Mouse (Mus musculus) layer of hippocampus, adult 9-10 months (tissue): ENCODE measurements at regions not wholly inside any gene's neighbourhood (a gene's known extent, or its start where the extent isn't known, plus 50 kb on each side); places are given as distances from the start of the nearest gene placed in this dataset.
"Not testable (repeated sequence)": the region's sequence is repeated elsewhere in the genome, so short reads cannot be mapped to it uniquely, and the experiment has no call there.

Experiments used
- DNase-seq: peaks from one replicate; pipeline ENCODE4 v3.0.0; 2022; ENCODE audit warnings: low spot score

DNA sequence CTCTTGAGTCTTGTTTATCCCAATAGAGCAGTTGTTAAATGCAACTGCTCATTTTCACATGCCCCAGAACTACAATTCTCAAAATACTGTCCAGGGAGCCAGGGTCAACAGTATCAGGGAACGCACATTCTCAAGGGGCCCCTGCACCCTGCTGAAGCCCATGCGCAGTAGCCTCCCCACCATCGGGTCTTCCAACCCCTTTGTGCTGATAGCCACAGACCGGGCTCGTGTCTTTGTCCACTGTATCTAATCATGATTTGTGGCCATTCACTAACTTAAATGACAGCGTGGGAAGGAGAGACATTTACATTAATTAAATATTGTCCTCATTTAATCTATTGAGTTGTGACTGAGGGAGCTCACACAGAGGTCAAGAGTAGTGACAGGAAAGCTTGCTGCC lies 260.0 kb upstream of the Nr5a2 start:
- DNase-seq = no peak

DNA sequence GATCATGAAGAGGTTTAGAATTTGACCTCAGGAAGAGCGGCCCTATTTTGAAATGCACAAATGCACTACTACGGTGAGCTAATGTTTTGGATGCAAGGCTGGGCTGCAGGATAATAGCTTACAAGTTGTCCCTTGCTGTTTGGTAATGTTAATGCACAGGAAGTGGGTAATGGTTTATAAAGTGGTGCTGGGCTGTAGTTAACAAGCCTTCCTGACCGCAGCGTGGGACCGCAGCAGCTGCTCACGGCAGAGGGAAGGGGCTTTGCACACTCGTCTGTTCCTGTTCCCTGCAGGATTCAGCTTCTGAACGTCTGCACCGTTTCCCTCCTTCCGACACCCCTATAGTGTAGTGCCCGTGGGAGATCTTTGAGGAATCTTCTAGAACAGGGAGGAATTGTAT lies 258.4 kb upstream of the Nr5a2 start:
- DNase-seq = no peak

DNA sequence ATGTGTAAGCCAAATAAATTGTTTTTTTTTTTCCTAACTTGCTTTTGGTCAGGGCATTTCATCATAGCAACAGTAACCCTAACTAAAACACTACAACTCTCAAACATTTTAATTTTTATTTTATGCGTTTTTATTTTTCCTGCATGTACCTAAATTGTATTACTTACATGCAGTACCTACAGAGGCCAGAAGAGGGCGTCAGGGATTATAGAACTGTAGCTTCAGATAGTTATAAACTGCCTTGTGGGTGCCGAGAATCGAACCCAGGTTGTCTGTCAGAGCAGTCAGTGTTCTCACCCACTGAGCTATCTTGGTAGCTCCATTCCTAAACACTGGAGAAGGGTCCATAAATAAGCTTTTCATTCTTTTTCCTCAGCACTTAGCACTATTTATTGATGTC lies 257.8 kb upstream of the Nr5a2 start:
- DNase-seq = no peak

DNA sequence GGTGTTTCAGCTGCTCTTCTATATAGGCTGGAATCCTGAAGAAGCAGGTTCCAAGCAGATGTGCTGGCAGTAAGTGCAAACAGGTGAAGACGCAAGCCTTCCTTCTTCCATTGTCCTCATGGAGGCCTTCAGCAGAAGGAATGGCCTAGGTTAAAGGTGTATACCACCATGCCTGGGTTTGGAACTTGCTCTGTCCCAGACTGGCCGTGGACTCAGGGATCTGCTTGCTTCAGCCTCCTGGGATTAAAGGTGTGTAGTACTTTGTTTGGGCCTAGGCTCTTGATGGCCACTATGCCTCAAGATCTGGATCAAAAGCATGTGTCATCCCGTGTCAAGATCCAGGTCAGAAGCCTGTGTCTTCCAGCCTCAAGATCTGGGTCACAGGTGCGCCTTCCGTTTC lies 257.0 kb upstream of the Nr5a2 start:
- DNase-seq = no peak

DNA sequence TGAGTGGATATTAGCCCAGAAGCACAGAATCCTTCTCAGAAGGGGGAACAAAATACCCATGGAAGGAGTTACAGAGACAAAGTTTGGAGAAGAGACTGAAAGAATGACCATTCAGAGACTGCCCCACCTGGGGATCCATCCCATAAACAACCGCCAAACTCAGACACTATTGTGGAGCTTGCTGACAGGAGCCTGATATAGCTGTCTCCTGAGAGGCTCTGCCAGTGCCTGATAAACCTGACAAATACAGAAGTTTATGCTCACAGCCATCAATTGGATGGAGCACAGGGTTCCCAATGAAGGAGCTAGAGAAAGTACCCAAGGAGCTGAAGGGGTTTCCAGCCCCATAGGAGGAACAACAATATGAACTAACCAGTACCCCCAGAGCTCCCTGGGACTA lies 254.1 kb upstream of the Nr5a2 start:
- DNase-seq = not testable (repeated sequence)

DNA sequence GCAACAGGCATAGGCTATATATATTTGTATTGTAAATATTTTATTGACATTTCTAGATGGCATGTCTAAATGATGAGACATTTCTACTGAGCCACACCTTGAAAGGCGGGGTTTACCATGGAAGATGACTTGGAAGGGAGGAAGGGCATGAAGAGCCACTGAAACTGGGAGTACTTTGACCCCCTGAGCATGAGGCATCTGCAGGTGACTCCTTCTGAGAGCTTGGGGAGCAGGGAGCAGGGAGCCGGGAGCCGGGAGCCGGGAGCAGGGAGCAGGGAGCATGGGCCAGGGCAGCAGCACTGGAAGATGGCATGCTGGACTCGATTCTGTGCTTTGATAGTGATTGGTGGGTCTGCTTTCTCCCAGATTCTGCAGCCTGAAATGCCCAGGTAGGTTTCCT lies 253.5 kb upstream of the Nr5a2 start:
- DNase-seq = no peak

DNA sequence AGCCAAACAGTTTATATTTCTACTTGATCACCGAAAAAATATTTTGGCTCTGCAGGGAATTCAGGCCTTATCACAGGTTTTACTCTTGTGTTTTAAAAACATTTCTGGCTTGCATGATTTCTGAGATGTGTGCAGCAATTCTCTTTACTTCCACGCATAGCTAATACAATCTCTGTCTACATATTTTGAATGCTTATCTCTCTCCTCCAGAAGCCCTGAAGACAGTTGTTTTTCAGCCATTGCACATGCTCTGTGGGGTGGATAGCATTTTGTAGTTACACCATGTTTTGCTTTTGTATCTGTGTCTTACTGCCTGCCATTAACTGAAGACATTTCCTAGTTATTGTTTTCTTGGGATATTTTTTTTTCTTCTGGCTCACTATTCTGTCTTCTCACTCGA lies 252.6 kb upstream of the Nr5a2 start:
- no peak for DNase-seq

DNA sequence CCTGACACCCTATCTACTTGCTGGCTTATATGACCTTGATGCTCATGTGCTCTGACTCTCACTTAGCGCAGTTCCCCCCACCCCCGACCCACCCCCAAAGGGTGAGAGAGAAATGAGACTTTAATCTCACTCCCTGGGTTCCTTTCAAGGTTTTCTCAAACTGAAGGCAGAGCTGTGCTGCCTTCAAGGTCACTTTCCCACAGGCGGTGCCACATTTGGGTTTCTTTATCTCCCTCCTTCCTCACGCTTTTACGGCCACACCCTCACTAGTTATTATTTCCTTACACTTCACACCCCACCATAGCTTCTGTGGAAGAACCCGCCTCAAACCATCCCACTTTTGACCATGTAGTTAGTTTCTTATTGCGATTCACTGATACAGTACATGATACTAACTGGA lies 244.1 kb upstream of the Nr5a2 start:
- no peak for DNase-seq

DNA sequence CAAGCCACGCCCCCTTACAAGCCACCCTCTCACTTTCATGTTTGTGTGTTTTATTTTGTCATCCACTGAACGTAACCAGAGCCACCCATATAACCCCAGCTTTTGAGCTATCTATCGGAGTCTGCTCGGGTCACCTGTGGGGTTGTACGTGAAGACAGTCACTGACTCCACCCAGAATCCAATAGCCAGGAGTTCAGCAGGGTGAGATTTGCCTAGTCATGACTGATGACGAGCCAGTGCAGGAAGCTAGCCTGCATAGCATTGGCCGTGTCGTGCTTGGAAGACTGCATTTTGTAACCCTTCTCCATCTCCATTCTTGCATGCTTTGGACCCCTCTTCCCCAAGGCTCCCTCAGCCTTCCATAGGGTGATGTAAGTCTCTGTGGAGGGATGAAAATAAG lies 243.3 kb upstream of the Nr5a2 start:
- no peak for DNase-seq

DNA sequence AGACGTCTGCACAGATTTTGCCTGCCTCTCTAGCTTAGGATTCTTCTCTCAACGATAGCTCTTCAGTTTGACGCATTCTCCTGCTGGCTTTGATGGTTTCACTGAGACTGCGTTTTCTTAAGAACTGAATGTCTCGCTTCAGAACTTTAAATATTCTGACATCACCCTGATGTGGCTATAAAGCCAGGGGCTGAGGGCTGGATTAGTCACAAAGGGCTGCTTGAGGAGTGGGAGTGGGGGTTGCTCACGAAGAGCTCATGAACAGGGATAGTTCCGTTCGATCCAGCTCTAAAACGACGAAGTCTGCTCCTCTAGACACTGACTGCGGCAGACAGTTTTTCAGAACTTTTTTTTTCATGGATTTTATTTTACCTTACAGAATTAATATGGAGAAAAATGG lies 240.7 kb upstream of the Nr5a2 start:
- DNase-seq = no peak

DNA sequence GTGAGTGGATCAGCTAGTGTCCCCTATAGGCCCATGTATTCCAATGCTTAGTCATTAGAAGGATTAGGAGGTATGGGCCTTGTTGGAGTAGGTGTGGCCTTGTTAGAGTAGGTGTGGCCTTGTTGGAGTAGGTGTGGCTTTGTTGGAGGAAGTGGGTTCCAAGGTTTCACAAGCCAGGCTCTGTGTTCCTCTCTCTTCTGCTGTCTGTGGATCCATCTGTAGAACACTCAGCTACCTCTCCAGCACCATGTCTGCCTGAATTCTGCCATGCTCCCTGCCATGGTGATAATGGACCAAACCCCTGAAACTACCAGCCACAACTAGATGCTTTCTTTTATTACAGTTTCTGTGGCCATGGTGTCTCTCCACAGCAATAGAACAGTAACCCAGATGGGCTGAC lies 235.7 kb upstream of the Nr5a2 start:
- DNase-seq = no peak

DNA sequence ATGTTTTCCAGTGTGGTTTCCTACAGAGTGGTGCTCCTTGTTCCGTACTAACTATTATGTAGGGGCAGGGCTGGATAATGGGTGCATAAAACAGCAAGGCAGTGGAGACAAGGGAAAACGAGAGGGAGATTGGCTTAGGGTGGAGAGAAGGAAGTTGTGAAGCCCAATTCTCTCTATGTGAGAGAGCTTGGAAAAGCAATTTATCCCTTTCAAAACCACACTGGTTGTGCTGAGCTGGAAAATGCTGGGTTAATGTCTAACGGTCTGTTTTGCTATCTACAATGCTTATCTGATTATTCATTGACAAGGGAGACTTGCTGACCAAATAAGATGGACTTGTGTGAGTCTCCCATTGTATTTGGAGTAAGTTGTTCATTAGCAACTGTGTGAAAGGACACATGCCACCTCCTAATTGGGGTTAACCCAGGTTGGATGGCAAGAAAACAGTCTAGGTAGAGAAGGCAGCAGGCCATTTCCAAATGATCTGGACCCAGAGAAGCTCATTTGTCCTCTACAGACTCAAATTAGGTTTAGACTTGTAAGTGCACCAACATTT lies 234.9 kb upstream of the Nr5a2 start:
- DNase-seq = no peak

DNA sequence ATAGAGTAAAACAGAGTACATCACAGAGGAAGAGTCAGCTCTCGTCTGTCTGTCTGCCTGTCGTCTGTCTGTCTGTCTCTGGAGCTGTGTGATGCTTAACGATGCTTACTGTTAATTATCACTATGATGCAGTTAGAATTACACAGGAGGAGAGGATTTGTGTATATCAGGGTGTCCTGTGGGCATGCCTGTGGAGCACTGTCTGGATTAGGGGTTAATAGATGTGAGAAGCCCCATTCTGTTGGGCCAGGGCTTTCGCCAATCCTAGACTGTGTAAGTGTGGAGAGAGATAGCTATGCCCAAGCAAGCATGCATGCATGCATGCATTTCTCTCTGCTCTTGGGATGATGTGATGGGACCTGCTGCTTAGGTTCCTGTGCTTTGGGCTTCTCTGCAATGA lies 218.0 kb upstream of the Nr5a2 start:
- no peak for DNase-seq

DNA sequence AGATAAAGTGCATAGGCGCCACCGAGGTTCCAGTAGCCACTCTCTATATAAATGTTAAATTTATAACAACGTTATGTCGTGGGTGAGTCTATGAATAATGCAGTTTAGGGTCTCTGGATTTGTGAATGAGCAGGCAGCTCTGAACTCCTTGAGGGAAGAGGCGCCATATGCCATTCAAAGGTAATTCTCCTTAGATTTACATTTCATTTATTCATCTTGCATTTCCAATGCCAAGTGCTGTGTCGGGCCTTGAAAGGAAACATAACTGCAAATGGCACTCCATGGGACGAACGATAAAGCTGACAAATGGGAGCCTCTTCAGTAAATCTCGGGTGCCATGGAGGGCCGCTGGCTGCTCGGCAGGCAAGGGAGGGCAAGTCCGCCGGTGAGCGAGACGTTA lies 216.4 kb upstream of the Nr5a2 start:
- DNase-seq = no peak

DNA sequence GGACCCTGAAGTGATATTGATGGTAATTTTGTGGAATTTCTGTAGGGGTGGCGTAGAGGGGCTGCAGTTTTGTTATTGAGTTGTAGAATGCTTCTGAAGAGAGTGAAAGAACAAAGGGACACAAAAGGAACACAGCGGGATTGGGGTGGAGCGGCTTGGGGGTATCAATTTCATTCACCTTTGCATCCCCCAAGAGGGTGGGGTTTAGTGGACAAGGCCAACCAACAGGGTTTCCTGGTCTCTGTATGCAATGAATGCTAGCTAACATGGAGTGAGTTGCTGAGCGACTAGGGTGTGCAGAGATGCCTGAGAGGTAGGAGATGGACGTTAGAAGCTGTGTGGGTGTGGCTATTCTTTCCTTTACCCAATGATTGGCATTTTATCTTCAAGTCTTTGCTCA lies 213.8 kb upstream of the Nr5a2 start:
- DNase-seq = no peak

DNA sequence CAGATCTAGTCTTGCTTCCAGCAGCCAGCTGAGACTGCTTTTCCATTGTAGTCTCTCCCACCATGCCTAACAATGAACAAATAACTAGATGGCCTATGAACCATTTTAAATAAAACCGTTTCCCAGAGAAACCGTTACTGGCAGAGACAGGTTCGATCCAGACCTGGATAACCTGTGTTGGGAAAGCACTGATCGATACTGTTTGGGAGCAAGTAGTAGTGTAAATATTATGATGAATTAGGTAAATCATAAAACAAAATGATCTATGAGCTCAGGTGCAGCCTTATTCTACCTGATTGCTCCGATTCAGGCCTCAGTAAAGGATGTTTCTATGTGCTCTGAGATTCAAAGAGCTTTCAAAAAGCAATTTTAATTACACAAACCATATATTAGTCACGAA lies 211.9 kb upstream of the Nr5a2 start:
- no peak for DNase-seq

DNA sequence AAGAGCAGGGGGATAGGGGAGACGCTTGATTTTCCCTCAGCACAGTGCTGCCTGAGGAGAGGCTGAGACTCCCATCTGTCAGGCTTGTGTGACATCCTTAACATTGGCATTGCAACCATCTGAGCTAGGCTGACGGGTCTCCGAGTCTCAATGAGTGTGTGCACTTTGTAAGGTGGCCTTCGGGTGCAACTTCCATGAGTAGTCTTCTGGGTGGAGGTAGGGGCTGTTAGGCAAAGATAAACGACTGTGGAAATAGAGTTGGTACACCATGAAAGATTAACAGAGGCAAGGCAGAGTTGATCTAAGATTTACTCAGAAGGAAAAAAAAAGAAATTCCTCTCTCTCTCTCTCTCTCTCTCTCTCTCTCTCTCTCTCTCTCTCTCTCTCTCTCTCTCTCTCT lies 211.2 kb upstream of the Nr5a2 start:
- DNase-seq = no peak

DNA sequence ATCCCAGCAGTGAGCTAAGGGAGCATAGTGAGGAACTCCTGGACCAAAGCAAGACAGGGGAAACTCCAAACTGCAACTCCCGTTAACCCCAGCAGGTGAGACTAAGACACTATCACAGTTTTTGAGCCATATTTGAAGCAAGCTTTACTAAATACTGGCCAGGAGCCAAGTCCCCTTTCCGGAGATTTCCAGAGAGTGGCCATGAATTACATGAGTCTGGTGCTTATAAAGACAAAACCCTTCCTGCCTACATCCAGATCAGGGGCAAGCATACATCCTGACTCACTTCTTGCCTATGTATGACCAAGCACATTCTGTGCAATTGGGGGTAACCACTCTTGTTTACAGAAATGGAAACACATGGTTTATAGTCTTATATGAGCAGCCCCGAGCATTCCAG lies 187.6 kb upstream of the Nr5a2 start:
- no peak for DNase-seq

DNA sequence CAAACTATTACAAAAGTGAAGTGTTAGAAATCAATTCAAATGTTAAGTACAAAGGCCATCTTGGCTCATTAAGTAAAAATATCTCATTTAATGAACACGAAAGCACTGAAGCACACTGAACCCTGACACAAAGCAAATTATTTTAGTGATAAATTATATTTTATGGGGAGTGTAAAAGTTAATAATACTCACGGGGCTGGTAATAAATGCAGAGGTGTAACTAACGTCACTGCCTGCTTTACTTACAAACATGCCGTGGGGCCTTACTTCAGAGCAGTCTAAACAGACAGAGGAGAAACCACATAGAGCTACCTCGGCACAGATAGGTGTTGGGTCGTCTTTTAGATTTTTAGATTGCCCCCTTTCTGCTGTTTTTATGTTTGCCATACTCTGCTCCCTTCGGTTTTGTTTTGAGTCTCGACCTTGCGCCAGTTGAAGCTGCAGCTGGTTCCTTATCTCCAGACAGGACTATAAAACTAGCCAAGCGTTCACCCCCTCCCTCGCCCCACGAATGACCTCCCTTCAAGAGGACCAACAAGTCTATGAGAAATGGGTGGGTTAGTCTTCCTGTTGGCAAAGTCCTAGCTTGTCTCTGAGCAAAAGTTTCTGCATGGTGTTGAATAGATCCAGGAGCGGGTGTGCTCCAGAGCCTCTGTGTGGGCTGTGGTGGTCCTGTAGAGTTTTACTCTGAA lies 181.8 kb upstream of the Nr5a2 start:
- no peak for DNase-seq

DNA sequence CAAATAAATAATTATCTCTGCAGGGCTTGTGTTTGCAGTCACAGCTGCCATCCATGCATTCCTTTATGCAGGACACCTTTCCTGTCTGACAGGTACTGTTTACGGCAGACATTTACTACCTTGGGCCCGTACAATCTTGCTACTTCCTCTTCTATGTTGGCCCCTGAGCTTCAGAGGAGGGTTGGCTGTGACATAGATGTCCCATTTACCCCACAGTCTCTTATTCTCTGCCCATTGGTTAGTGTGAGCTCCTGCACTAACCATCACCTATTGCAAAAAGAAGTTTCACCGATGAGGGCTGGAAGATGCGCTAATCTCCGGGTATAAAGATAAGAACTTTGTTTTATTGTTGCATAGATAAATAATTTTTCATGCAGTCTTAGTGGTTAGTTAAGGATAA lies 181.1 kb upstream of the Nr5a2 start:
- DNase-seq = no peak

DNA sequence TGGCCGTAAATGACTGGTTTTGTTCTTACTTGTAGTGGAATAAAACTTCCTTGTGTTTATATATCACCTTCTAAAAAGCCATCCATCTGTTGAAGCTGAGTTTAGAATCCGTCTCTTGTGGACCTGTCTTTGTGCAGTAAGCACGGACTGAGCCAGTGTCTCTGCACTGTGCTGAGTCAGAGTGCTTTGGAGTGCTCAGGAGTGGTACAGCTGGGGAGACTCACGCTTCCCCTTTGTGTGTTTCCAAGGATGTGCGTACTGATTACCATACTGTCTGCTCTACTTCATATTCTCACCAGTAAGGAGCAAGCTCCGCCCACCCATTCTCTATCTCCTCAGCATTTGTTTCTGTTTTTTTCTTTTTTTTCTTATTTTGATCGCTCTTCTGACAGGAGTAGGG lies 175.9 kb upstream of the Nr5a2 start:
- DNase-seq = no peak

DNA sequence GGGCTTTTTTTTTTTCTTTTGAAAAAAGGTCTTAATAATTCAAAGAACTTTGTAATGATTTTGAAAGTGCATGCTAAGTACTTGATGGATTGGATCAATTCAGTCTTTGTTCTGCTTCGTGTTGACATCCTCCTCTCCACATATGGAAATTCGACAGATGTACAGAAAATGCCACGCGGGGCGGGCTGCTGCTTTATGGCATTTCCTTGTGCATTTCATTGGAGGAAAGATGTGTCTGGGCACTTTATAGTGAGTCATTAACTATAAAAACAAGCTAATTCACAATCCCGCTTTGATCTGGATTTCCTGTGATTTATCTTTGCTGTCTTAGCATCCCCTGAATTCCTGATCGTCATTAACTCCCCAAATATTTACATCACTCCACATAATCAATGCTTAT lies 173.5 kb upstream of the Nr5a2 start:
- no peak for DNase-seq

DNA sequence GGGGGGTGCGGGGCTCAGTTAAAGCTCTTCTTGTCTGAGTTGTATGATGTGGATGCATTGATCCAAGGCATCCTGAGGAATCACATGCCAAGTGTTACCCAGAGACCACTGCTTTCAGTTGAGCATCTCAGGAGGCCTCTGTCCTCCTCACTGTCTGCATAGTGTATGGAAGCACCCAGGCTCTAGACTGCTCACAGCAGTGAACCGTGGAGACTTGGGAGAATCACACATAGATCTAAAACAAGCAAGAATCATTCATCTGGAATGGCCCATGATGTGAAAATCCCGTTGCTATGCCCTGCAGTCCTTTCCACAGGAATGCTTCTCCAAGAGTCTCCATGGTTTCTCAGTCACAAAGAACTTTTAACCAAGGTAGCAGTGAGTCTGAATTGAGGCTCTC lies 170.0 kb upstream of the Nr5a2 start:
- DNase-seq = no peak

DNA sequence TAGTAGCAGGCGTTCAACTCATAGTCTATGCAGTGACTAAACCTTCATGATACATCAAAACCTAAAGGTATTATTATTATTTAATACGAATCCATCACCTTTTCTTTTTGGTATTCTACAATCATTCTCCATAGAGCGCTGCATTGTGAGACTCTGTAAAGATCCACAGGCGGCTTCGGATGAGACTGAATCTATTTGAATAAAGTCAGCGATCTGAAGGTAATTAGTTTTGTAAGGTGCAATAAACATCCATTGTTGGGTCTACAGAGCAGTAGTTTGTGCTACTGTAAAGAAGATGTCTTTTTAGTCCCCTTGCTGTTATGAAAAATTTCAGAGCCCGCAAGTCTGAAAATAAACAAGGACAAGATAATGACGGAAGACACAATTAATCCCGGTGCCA lies 168.9 kb upstream of the Nr5a2 start:
- no peak for DNase-seq

DNA sequence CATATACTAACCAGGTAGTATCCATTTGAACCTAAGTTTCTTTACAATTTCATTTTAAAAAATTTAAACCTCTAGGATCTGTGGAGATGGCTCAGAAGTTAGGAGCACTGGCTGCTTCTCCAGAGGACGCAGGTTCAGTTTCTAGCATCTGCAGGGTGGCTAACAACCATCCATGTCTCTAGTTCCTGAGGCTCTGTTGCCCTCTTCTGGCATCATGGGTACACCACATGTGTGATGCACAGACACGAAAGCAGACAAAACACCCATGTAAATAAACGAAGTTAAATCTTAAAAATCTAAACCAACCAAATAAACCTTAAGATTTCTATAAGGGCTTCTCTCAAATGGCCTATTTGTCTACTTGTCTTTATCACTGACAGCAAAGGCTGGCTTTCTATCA lies 157.6 kb upstream of the Nr5a2 start:
- no peak for DNase-seq
